Mouse (Mus musculus) CD4-positive, CD25-positive, alpha-beta regulatory T cell, adult 2 months (primary cell): ENCODE measurements at regions not wholly inside any gene's neighbourhood (a gene's known extent, or its start where the extent isn't known, plus 50 kb on each side); places are given as distances from the start of the nearest gene placed in this dataset.
A peak's percentile ranks its signal among the peaks of the same experiment; 100 is the strongest.

Experiments used
- DNase-seq: peaks from one replicate; pipeline ENCODE4 v3.0.0-alpha.2; 2012; ENCODE audit warnings: low read depth, low spot score

DNA sequence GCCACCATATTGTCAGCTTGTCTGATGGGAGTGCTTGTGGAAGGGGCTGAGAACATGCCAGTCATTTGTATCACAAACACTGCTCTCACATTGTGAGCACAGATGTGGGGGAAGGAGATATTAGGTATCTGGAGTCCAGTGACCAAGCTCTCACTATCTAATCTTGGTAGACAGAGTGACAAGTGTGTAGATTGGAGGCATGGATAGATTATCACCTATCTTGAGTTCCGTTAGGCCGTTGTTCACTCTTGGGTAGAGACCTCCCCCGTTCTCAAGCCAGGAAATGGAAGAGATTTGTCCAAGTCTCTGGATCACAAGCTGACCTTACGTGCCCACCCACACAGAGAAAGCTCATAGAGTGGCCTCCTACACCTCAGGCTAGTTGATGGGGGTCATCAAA lies 99.1 kb upstream of the Id2 start:
- no peak for DNase-seq

DNA sequence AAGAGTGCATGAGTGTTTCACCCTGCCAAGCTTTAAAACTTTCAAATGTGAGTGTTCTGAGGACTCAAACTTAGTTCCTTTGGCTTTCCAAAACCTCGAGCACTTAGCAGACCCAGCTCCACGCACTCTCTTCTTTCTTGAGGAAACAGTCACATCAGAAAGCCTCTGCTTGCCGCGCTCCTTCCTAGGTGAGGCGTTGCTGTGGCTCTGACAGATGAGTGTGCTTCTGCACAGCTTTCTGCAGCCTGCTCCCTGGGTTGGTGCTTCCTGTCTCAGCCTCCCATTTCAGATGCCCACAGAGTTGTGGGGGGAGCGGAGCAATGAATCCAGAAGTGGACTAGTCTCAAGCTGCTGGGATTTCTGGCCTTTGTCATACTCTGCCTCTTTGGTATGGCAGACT lies 95.3 kb upstream of the Id2 start:
- peak; percentile 30 for DNase-seq

DNA sequence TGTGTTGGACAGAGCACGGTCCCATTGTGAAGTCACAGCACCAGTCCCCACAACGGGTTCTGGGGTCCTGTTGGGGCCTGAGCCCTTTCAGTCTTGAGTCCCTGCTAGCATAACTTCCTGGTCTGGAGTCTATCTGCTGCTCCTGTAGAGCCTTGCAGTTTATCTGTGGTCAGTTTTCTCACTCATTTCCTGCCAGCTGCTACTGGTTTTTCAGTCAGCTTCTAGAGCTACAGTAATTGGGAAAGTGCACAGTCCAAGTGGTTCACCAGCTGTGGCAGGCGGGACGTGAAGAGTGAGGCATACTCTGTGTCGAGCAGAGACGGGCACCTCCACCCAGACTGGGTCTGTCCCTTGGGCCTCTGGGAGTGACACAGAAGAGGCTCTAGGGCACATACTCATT lies 93.4 kb upstream of the Id2 start:
- peak; percentile 58 for DNase-seq

DNA sequence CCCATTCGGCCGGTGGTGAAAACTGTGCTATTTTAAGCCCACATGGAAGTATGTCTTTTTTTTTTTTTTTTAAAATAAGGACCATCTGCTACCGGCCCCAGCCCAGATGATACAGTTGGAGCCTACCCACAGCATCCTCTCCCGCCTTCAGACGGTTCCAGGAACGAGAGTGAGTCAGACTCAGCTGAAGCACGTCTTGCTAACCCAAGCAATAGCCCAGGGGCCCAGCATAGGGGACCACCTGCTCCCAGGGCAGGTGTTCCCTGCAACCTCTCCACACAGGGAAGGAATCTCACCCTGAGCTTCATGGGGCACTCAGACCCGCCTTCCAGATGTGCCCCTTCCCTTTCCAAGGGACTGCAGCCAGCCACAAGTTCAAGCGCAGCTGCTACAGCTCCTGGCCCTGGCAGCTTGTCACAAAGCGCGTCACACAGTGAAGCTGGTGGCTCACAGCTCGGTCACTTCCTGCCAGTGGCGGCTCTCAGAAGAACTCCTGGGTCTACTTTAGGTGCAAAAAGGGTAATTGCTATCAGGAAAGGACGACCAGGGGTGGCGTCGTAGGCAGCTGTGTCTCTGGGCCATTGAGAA lies 92.3 kb upstream of the Id2 start:
- peak; percentile 83 for DNase-seq

DNA sequence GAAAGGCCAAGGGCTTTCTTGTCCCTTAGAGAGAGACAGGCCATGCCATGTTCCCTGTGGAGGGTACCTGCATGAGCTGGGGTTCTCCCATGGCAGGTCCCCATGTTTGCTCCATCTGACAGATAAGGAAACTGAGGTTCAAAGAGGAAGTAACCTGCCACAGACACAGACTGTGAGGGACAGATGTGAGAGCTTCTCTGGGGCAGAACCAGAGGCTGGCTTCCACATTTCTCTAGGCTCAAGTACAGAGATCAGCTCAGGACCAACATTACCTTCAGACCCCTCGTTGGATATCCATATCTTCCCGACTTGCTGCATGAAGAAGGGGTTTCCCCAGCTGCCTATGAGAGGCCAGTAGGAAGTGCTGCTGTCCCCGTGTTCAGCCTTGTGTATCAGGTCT lies 91.6 kb upstream of the Id2 start:
- DNase-seq = peak; percentile 33

DNA sequence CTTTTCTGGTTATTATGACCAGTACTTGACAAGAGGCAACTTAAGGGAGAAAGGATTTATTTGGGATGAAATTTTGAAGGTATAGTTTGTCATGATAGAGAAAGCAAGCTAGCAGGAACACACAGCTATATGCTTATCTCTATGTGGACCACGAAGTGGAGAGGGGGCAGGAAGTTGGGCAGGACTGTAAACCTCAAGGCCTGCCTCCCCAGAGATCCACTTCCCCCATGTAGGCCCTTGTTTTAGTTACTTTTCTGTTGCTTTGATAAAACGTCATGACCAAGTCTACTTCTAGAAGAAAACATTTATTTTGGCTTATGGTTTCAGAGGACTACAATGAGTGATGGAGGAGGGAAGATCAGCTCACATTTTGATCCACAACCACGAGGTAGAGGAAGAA lies 90.3 kb upstream of the Id2 start:
- no peak for DNase-seq

DNA sequence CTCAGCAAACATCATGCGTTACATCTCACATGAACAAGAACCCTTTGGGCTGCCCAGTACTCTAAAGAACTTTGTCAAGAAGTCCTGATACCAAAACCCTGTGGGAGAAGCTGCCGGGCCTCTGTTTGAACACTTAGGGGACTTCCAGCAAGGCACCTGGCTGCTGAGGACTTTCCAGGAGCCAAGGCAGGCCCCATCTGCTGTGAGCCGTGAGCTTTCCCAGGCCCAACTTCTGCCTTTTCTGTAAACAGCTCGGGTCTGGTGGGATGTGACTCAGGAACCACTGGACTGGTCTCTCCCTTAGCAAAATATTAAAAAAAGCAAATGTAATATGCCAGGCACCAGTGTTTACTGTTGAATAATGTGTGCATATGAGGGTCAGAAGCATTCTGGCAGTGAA lies 85.7 kb upstream of the Id2 start:
- no peak for DNase-seq

DNA sequence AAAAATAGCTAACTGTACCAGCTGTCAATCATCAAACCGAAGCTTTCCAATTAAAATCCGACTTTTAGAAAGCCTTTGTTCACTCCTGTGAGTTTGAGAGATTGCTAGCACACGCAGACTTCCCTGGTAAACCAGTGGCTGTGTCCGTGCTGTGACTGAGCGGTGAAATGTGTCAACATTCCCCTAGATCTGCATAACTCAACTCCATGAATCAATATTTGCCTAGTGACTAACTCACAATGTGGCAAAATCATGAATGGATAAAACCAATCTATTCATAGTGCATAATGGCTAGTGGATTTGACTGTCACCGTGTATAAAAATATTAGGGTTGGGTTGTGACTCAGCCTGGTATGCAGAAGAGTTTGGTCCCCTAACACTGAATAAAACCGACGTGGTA lies 84.4 kb upstream of the Id2 start:
- no peak for DNase-seq

DNA sequence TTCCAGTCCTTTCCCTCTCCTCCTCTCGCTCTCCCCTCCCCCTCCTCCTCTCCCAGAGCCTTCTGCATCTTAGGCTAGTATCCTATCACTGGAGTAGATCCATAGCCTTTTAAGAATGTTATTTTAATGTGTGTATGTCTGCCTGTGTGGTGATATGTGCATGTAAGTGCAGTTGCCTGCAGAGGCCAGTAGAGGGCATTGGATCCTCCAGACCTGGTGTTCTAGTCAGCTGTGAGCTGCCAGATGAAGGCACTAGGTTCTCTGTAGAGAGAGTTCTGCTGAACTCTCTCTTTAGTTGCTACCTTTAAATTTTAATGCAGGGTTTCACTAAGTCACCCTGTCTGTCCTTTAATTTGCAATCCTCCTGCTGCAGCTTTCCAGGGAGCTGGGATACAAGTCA lies 83.9 kb upstream of the Id2 start:
- peak; percentile 23 for DNase-seq

DNA sequence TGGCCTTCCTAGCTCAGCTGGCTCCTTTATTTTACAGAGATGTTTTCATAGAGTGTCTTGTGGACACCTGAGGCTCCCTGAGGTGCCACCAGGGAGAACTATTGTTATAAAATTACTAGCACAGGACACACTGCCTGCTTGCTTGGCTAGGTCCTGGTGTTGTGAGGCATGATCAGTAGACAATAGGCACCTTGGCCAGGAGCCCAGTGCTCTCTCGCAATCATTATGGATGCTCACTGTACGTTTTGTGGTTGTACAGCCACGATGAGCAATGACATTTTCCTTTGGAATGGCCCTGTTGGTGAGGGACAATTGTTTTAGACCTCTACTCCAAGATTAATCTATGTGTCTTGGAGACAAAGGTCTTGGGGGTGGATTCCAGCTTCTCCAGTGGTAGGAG lies 83.3 kb upstream of the Id2 start:
- DNase-seq = no peak

DNA sequence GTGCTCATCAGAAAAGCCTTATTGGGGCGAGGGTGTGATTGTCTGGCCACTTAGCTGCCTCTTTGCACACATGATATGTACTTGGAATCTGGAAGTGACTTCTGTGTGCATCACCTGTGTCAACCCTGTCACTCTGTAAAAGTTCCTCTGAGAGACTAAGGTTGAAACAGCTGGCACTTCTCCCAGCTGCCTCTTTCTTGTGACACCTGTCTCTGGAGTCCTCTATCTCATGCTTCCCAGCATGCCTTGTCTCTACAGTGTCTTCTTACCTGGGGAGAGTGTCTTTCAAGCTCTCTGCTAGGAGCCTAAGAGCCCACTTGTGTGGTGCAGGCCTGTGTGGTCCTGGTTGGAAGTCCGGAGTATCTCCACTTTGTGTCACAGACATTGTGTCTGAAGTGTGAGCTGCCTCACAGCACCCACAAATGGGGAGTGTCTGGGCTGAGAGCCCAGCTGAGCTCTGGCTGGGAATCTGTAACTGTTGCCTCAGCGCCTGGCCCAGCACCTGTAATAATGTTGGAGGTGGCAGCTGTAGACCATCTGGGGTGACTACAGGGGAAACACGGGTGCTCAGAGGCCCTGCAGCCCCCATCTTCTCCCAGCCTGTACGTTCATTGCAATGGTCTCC lies 81.7 kb upstream of the Id2 start:
- no peak for DNase-seq

DNA sequence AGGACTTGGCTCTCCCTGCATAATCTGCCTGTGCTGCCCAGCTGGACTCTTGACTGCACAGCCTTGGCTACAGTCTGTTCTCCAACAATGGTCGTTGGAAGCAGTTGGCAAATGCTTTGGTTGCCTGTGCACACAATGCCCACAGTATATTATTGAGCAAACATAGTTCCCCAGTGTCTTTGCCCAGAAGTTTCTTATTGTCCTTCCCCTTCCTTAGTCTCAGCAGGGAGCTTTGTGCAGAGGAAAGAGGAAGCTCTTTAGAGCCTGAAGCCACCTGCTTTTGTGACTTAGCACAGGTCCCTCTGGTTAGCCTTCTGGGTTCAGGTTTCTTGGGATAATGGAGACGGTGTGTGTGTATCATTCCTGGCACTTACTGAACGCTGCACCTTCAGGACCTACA lies 80.9 kb upstream of the Id2 start:
- no peak for DNase-seq

DNA sequence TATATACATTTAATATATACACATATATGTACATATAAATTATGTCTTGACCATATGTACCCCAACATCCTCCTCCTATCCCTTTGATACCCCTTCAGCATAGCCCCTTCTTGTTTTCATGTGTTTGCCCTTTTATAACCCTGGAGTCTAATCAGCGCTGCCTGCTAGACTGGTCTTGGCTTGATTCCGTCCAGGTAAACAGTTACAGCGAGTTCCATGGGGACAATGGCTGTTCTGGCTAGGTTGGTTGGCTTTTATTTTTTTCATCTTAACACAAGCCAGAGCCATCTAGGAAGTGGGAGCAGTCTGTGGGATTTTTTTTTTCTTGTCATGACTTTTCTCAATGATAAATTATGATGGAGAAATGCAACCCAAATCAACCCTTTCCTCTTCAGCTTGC lies 79.6 kb upstream of the Id2 start:
- DNase-seq = no peak

DNA sequence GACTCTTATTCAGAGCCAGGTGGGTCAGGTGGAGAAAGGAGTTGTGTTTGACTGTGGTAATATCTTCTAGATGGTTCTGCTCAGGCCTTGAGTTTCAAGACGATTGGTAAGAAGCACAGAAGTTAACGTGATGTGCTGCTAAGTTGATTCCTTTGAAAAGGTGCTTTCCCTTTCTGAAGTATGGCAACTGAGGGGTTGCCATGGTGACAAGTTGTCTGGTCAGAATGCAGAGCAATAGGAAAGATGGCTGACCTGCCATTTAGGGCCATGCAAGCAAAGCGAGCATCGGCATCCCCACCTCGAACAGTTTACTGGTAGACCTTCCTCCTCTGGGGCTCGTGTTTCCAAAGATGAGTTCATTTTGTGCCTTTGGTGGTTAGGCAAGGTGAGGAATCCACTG lies 76.1 kb upstream of the Id2 start:
- DNase-seq = no peak

DNA sequence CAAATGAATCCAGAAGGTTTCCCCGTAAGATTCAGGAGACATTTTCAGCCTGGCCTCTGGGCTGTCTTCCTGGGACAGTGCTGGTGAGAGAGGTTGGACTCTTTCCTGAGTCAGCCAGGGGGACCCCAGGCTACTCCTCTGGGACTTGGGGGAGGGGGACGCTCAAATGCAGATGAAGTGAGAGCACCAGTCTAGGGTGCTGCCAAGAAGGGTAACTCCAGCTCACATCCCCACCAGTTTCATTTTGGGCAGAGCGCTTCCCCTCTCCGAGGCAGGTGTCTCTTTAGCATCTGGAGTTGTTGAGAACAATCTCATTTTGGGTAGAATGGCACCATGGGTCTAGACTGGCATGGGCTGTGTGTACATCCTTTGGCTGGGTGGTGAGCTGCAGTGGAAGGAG lies 75.5 kb upstream of the Id2 start:
- DNase-seq = no peak

DNA sequence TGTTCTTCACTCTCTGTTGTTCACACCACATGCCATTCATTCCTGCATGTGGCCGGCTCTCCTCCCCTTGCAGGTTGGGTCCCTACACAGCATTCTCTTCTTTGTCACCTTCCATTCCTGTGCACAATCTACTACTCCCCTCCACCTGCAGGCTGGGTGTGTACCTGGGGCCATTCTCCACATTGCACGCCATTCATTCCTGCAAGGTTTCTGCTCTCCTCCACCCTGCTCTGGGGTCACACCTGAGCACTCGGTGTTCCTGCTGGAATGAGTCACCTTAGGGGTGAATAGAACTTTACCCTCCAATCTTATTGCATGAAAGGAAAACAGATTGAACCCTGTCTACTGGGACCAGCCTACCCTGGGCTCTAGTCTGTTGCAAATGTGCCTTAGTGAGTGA lies 72.7 kb upstream of the Id2 start:
- DNase-seq = no peak

DNA sequence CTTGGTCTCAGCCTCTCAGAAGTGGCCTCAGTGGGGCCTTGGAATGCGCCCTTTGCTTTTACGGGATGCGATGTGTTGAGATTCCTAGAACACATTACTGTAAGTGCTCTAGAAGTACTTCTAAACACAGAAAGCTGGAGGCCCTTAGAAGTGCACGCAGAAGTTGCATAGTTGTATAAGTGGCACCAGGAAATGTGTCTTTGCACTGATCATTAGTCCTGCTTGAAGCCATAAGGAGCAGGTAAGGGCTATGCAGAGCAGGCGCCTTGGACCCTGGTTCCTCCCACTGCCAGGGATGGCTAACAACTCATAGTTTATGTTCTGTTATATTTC lies 71.2 kb upstream of the Id2 start:
- no peak for DNase-seq

DNA sequence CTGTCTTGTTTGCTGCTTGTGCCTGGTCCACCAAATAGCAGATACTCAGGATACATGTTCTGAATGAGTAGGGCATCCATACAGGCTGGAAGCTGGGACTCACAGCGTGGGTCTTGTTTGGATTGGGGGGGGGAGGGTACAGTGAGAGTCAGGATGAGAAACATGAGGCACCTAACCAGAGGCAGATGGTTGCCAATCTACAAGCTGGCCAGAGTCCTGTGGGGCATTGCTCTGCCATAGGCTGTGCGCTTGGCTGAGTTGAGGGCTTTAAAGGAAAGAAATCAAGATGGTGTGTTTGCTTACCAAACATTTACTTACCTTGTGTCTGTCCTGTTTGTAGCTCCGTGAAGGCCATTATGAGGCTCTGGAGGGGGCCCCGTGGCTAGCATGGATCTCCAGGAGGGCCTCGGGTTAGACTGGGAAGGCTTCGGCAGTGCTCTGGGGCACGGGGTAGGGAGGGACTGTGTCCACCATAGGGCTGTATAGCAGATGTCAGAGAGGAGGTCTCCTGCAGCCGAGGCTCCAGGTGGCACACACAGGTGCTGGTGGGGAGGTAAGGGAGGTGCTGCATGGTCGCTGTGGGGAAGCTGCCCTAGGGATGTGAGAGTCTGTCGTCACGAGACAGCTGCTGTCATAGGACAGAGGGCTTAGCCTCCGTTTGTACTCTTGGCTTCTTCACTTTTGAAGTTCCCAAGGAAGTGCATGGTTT lies 70.7 kb upstream of the Id2 start:
- no peak for DNase-seq

DNA sequence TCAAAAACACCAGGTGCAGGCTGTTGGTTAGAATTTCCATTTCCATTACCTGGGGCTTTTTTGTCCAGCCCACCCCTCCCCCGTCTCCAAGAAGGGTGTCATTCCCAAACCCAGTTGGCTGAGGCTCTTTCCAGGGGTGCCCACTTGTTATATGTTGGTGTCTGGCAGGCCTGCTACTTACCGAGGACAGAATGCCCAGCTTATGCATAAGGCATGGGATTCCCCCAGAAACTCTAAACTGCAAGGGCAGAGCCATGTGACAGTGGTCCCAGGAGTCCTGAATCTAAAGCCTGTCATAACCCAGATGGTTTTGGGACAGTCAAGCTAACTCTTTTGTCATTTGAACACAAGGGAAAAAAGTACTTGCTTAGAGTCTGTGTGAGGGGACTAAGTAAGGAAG lies 69.6 kb upstream of the Id2 start:
- DNase-seq = no peak

DNA sequence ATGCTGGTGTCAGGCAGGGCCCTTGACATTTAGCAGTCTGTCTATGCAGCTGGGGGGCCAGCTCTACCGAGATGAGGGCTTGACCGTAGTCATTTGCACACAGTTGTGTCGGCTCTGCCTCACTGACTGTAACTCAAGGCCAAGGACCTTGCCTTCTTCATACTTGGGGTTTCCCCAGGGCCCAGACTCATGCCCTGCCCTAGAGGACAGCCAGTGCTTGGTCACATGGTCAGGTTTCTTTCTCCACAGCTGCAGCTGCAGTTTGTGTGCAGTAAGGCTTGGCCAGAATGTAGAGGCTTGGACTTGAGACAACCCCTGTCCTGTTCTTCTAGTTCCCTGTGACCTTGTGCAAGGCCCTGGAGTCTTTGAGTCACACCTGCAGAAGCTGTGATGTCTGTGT lies 68.7 kb upstream of the Id2 start:
- DNase-seq = no peak

DNA sequence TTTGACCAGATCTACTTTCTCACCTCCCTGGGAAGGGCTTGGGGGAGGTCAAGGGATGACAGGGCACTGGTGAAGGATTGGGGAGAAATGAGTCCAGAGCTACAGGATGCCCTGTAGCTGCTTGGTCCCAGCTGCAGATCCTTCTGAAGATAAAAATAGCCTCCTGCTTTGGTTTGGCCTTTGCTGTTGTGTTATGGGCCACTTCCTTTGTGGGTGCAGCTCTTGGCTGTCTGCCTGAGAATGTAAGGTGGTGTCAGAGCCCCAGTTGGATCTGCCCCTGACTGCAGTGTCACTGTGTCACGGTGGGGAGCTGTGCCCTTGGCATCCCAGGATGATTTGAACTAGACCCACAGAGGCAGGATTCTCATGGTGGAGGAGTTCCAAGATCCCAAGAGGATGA lies 67.8 kb upstream of the Id2 start:
- peak; percentile 26 for DNase-seq

DNA sequence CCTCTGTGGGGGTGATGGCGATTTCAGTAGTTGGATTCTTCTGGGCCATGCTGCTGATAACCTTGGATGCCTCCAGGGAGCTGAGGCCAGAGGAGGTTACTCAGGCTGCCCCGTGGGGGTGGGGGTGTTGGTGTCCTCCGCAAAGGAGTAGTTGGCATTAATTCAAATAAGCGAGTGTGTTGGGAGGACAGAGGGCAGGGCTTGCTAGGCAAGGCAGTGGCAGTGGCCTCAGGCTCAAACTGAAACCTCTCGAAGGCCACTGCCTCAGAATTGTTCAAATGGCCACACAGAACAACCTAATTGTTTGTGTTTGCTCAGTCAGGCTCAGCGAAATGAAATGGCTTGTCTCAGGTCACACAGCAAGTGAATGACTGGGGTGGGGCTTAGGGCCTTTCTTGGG lies 66.6 kb upstream of the Id2 start:
- DNase-seq = no peak

DNA sequence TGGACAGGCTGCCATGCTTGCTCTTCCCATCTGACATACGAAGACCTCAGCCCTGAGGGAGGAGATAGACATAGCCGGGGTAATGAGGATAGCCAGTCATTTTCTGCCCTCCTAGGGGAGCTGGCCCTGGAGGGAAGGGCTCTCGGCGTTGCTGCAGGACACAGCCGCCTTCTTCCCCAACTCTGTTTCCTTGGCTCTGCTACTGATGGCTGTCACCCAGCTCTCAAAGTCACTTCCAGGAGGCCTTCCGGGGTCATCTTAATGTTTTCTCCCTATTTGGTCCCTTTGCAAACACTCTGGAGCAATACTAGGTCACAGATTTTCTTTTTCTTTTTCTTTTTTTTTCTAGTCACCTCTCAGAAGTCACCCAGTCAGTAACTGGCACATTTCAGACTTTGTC lies 65.9 kb upstream of the Id2 start:
- DNase-seq = no peak

DNA sequence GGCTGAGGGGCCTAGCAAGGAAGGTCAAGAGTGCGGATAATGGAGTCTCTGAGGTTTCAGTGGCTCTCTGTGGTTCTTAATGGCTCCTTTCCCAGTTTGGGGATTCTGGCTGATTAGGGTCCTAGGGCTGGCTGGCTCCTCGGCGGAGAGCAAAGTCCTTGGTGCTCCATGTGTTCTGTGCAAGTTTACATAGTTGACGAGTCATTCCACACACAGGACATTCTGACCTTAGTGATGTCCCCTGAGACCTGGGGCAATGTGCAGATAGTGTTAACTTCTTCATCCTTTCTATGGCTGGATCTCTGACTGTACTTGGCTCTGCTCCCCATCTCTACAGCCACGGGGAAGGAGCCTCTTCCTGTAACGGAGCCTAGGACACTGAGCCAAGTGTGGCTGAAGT lies 65.0 kb upstream of the Id2 start:
- no peak for DNase-seq
